Mouse (Mus musculus) G1E-ER4 (cell line): ENCODE data around the gene Erich6. TPM values are rescaled to one million over a fixed set of nuclear protein-coding genes. Genes with fewer than 3 reads are reported as not detected.

Experiments used
- GATA1 ChIP-seq: IDR thresholded peaks from one replicate; pipeline ENCODE4 v1.8.0; 2012; ENCODE audit warnings: low read length, inconsistent platforms
- polyA plus RNA-seq: library from polyadenylated mRNA; stranded (reverse); fragments of >175 nt; gene quantifications from 2 replicates; pipeline ENCODE4 v1.2.3, GENCODE M21; 2012

The Erich6 gene
- polyA plus RNA-seq, 1 experiment = not detected

DNA sequence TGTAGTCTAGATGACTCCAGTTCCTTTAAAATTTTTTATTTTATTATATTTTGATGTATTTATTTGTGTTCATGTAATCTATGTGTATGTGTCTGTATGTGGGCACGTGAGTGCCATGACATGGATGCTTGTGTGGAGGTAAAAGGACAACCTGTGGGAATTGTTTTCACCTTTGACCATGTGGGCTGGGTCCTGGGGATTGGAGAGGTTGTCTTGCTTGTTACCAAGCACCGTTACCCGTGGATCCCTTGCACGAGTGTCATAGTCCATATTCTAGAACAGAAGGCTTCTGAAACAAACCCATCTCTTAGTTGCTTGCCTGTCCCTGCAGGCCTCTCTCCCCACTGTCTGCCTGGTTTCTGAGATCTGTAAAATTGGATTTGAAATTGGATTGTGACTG, 23.6 kb upstream of the Erich6 start:
- TF ChIP-seq GATA1 = no peak

DNA sequence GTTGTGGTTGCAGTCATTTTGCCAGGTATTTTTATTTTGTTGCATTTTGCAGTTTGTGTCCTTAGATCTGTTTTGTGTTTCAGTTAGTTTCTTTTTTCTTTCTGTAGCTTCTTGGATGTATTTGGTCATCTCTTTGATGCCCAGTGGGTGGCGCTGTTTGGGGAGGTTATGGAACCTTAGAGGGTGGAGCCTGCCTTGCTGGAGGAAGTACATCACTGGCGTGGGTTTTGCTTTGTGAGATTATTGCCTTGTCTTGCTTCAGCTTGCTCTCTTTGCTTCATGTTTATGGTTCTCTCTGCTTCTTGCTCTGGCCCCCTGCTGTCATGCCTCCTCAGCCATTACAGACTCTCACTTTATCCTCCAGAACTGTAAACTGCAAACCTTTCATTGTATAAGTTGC, 20.3 kb upstream of the Erich6 start:
- no peak for TF ChIP-seq GATA1

DNA sequence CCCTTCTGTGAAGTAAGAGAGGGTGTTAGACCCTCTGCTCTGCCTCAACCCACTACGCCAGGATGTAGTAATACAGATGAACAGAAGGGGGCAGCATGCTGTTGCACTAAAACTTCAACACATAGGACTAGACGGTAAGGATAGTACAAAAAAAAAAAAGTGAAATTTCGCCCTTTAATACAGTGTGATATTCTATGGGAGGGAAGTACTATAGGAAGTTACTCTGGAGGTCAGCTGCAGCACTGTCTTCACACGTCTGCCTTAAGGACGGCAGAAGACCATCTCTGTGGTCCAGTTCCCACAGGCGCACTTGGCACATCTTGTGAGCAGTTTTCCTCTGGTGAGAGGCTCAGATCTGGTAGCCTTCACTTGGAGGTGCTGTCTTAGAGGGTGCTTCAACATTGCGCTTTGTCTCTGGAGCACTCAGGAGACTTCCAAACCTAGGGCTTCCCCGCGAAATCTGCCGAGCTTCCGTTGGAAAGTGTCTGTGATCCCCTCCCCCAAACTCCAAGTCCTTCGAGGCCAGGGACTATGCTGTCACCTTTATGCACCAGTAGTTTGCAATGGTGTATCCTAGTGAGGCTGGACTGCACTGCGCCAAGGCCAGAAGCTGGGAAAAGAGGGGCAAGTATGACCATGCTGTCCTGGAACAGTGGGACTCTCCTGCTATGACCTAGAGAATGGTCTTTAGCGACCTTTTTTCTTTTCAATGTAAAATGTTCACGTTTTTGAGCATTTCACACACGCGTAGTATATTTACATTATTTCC, 18.5 kb upstream of the Erich6 start:
- no peak for TF ChIP-seq GATA1

DNA sequence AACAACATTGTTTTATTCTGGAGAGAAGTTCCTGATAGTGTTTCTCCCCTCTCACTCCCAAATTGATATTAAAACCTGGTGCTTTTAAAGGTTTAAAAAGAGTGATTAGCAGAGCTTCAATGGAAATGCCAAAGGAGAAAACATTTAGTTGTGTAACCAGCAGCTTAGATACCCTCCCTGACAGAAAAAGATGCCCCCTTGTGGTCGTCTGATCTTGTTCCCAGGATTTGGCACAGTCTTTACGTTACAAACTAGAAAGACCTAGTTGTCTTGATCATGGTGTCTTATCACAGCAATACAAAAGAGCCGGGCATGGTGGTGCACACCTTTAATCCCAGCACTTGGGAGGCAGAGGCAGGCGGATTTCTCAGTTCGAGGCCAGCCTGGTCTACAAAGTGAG, 16.9 kb upstream of the Erich6 start:
- TF ChIP-seq GATA1 = no peak

DNA sequence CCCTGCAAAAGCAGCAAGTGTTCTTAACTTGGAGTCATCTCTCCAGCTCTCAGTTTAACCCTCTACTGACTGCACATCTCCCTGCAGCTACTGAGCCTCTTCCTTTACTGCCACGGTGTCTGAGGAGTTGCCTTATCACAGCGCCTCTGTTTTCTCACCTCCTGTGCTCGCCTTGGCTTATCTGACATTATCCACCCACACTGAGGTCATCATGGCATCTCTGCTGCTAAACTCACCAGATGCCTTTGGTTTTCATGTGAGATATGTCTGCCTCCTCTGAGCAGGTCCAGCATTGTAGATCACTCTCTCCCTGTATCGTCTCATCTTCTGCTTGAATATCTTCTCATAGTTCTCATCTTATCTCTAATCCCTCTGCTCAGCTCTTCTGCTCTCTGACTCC, 13.3 kb upstream of the Erich6 start:
- TF ChIP-seq GATA1 = no peak

DNA sequence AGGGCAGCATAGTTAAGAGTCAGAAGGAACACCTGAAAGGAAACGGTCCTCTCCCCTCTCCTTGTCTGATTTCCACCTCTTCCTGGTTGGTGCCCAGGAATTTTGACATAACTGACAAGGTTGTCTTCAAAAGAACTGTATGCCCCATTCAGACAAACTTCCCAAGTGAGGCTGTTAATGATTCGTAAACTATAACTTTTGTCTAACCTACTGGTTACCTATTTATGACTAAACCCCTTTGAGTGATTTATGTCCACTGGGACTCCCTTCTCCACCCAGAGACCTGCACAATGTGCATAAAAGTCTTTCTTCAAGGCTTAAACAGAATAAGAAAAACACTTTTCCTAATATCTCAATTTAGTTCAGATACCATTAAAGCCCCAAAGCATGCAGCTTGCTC, 10.2 kb upstream of the Erich6 start:
- no peak for TF ChIP-seq GATA1

DNA sequence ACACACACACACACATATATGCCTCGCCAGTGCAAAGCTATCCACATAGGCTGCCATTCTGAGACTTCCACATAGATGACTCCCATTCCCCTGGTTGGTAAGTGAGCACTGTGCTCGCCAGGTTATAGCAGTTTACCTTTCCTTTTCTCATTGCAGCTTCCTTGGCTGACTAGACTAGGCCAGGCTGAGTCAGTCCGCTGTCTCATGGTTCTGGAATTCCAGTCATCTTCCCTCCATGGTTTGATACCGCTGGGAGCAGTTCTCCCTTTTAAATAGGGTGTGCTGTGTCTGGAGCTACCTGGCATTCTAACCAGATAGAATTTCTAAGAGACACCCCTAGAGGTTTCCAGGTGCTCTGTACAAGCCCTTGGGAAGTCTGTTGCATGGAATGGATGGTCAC, 9.2 kb upstream of the Erich6 start:
- no peak for TF ChIP-seq GATA1

DNA sequence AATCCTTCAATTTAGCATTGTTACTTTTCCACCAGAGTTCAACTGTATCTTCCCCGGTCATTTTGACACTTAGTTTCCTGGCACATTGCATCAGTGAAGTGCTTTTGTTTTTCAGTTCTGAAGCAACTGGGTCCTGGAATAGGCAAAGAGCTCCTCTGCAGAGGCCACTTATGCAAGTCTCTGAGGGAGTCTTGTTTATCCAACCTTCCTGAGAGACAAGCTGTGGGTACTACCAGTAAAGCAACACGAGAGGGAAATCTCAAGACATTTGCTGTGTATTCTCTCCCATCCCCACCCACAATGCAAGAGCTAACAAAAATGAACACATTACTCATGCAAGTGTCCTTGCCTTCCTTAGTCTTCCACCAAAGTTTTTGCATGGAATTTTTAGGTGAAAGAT, 5.3 kb downstream of the Erich6 start:
- no peak for TF ChIP-seq GATA1

DNA sequence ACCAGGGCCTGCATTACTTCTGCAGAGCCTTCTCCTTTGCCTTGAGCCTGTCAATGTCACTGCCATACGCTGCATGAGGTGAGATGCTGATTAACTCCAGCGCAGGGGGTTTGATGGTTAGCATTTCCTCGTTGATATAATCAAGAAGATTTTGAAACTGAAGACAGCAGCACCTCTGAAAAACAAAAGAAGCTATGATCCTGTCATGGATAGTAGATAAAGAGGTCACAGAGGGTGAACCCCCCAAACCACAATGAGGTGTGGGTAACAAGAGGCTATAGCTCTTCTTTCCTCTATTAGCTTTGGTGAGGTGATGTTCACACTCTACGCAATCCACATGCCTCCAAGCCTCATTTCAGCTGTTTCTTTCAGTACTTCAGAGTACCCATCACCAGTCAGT, 12.0 kb downstream of the Erich6 start:
- TF ChIP-seq GATA1 = no peak

DNA sequence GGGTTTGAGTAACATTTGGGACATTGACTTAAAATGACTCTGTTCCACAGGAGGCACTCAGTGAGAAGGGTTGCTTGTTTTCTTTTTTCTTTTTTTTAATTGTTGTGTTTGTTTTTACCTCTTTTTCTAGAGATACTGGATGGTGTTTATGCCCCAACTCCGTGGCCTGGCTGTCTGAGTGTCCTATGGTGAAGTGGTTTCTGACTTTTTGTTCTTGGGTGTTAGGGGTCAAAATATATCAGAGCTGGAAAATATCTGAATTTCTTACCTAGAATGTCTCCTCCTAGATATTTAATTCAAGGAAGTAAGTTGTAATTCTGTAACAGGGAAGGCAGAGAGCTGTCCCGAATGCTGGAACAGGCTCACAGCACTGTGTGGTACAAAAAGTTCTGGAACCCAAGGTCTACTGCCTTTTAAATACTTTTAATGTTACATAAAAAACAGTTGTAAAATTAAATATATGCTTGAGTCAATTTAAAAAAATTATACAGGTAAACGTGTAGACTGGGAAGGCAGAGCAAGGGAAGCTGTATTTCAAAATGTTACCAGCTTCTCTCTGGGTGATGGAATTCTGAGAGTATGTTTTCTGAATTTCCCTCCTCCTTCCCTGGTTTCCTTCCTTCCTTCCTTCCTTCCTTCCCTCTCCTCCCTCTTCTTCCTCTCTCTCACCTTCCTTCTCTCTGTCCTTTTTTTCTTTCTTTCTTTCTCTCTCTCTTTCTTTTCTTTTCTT, 14.2 kb downstream of the Erich6 start:
- no peak for TF ChIP-seq GATA1

DNA sequence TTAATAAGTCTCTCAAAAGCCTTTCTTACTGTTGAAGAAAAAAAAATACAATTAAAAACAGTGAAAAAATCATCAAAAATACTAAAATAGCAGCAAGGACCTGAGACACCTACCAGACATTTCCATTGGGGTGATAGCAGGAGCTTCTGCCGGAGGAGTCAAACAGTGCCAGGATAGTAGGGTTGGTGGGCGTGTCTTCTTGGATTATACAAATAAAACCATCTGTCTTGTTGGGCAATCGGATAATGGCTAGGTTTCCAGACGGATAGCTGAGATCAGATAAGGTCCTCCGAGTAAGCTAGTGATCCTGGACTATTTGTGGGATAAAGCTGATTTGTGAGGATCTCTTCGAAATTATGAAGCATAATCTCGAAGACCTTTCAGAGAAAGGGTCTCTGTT, 15.9 kb downstream of the Erich6 start:
- TF ChIP-seq GATA1 = no peak

DNA sequence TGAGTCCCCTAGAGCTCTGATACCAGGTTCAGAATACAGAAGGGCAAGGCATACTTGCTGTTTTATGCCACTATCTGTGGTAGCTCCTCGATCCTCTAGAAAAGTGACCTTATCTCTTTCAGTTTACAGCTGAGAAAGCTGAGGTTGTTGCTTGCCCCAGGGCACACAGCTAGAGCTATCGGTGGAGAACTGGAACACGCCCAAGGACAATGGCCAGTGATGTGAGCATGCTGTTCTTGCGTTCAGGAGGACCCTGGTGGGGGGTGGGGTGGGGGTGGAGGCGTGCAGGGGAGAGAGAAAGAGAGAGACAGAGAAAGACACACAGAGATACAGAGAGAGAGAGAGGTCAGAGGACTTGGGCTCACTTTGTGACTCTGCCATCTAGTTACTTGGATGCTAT, 27.0 kb downstream of the Erich6 start:
- TF ChIP-seq GATA1 = no peak

DNA sequence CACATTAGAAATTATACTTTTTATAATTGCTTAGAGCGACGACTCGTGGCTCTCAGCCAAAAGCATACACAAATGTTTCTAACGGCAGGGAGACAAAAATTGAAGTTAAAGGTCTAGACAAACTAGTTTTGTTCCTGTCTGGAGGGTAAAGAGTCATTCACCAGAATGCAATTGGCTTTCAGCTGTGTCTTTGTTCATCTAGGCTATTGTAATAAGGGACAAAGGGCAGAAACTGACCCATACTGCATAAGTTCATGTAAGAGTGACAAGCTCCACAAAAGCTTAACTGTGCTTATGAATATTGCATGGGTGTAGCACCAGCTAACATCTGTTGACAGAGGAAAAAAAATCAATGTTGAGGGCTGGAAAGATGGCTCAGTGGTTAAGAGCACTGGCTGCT, 28.5 kb downstream of the Erich6 start:
- no peak for TF ChIP-seq GATA1

DNA sequence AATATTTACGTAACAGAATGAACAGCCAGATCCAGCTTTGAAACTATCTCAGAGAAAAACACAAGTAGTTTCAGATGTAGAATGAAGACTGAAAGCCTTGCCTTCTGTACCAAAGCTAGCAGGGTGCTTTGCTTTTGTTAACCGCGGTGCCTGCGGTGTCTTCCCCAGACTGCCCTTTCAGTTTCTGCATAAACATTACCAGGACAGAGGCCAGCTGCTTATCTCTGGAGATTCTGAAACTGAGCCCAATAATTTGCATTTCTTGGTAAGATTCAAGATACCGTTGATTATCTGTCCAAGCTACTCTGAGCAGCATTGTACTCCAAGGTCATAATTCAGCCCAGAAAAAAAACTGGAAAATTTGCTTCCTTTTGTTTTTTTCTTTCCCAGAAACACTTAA, 43.4 kb downstream of the Erich6 start:
- no peak for TF ChIP-seq GATA1

DNA sequence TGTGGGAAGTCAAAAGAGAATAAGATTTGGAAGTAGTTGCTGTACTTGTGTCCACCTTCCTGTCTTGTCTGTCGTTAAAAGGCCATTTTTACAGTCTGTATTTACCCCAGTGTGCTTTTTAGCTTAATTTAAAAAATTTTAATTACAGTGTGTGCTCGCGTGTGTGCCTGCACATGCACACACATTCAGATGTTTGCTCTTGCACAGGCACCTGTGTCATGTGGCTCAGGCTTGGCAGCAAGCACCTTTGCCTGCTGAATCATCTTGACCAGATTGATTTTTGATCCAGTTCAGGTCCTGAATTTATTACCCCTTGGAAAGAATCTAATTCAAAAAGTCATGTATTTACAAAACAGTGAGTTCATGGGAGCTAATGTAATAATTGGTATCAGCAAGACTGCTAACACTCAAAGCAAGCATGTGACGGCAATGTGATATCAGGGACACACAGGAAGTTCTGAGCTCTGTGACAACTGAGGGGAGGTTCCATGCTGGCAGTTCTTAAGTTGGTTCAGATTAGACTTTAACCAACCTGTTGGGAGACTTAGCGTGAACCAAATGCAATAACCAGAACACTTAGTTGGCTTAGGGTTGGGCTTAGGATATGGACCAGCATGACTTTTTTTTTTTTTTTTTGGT, 54.1 kb downstream of the Erich6 start:
- no peak for TF ChIP-seq GATA1

DNA sequence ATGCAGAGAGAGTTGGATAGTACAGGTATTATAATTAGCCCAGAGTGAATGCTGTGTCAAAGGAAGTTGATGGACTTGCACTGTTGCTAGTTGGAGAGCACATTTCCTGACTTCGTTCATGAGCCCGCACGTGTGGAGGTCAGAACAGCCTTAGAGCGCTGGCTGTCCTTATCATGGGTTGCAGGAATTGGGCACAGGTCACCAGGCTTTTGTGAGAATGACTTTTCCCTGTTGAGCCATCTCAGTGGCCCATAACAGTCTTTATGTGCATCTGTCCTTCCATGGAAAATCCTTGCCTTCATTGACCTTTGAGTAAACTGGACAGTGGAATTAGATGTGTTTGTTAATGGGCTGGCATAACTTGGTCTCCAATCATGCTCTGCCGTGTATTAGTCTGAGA, 54.7 kb downstream of the Erich6 start:
- no peak for TF ChIP-seq GATA1

DNA sequence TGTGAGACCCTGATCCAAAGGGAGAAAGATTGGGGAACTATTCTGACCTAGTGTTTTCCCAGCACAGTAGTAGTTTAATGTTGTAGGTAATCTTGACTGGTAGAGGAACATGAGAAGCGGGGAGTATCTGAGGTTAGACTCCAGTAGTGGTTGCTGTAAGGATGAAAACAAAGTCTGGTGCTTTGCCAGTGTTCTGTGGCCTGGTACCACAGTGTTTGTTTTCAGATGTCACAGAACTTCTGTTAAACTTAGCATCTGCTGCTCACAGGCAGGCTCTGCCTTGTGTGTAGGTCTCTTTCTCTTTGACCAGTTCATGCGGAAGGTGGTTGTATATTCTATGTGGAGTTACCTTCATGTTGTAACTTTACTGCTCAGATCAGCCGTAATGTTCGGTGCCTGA, 55.5 kb downstream of the Erich6 start:
- no peak for TF ChIP-seq GATA1
